Mouse (Mus musculus): ENCODE results near the gene Cxcl3.
"Not testable (repeated sequence)": the region's sequence is repeated elsewhere in the genome, so short reads cannot be mapped to it uniquely, and the experiment has no call there.

The Cxcl3 gene

DNA sequence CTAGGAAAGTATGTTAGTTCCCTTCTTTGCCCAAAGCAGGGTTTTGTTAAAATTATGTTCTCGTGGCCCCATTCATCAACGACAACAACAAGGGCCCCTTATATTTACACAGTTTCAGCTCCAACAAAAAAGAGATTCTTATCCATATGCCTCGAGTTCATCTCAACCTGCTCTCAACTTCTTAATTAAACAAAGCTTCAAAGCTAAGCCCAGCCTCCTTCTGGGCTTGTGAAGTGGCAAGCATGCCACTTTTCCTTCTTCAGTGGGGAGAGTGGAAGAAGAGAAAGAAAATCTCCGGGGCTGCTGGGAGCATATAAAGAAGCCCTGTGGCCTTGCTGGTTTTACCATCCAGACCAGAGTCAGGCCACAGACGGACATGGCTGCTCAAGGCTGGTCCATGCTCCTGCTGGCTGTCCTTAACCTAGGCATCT is 8.3 kb downstream of the Cxcl3 start, which contains the start of gene Cxcl15:
Gene Cxcl15 (plus strand): TSS at position 340 of the 431 bp plus-strand sequence.
- no peak for DNase-seq

- DNase-seq = not testable (repeated sequence)
These were observed 9.5 kb downstream of the Cxcl3 start for GRCm38 (mm10) chr5:90795392-90795791.

GRCm38 (mm10) chr5:90804574-90804973 is 18.7 kb downstream of the Cxcl3 start:
- no peak for DNase-seq

GRCm38 (mm10) chr5:90806050-90806449 is 20.1 kb downstream of the Cxcl3 start:
- no peak for DNase-seq

DNA sequence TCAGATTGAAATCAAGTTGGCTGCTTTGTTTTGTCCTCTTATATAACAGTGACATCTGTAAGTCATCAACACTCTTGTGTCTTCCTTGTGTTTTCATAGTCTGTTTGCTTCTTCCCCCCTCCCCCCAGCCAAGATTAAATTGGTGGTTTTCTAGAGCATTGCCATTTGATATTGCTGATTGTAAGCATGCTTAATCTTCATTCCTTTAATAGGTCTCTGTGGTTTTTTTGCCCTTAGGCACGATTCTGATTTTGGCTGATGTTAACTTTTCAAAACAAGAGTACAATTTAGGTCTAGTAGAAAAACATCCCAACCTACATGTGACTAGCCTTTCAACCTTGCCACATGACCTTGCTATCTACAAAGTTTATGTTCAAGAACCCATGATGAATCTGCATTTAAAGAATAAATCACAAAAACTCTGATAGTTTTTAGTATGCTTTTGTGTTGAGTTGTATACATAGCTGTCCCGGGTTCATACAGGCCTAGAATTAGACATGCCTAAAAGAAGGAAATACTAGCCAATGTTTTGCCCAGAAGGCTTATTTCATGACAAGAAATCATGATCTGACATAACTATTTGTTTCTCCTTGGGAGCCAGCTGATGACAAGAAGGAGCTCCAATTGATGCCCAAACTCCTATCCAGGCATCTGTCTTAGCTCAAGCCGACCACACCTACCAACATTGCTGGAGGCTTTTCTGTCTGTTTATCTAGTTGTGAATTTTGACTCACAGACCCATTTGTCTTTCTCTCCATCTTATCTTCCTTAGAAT is 21.5 kb downstream of the Cxcl3 start:
- DNase-seq = no peak

- DNase-seq = no peak
These were observed 33.9 kb downstream of the Cxcl3 start for GRCm38 (mm10) chr5:90819756-90820155.

- no peak for DNase-seq
These were observed 46.4 kb downstream of the Cxcl3 start for GRCm38 (mm10) chr5:90832145-90832767.

GRCm38 (mm10) chr5:90832768-90833388 is 47.0 kb downstream of the Cxcl3 start:
- DNase-seq = no peak

DNA sequence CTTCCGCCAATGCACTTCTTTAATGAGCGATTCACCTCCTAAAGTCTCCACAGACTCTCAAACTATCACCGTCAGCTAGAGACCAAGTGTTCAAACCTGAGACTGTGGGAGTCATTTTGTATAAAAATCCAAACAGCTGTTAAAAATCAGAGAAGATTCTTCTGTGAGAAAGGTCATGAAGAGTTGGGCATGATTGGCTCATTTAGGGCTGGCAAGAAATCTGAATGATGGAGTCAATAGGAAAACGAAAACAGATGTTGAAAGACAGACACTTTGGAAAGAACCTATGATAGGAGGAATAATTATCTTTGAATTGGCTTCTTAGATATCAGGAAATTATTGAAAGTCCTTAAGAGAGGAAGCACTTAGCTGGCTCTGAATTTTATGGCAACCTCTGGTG is 48.5 kb downstream of the Cxcl3 start:
- DNase-seq = no peak

GRCm38 (mm10) chr5:90838582-90838981 is 52.7 kb downstream of the Cxcl3 start:
- DNase-seq = no peak
